Mouse (Mus musculus) left cerebral cortex, adult 9 months (tissue): ENCODE data around the gene Map3k20.

Source experiments
- DNase-seq, 2 experiments: peaks; one replicate each; pipeline ENCODE4 v3.0.0; 2022; ENCODE audit warnings: low spot score in 2 of 2

The Map3k20 gene

DNA sequence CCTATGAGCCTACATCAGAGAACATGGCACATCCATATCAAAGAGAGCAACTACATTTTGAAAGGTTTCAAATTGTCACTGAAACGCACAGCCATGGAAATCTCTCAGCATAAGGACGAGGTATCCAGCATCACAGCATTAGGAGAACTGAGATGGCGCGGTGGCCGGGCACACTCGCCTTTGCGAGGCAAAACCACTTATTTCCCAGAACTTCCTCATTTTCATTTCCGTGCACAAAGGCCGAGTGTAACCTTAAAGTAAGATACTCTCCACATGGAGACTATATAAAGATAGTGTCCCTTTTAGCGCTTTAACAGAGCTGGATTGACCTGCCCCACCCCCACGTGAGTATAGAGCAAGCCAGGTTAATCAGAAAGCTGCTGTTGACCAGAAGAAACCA is 94.0 kb downstream of the Map3k20 start:
- DNase-seq: no peak

DNA sequence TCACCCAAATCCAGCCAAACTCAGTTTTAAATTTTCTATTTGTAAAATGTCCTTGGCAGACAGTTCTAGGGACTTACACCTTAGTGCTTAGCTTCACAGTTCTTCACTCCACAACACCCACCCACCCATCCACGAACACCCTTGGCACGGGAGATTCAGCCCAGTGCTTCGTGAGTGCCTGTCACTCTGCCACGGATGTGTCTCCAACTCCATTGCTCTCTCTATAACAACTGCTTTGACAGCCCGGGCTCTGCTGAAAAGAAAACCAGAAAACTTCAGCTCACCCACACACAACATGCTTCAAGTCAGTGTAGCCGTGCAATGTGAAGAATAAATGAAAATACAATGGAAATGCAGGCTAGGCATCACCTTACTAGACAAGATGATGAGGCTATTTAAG is 97.2 kb downstream of the Map3k20 start:
- DNase-seq: peak in 1 of 2 experiments; percentile 48

DNA sequence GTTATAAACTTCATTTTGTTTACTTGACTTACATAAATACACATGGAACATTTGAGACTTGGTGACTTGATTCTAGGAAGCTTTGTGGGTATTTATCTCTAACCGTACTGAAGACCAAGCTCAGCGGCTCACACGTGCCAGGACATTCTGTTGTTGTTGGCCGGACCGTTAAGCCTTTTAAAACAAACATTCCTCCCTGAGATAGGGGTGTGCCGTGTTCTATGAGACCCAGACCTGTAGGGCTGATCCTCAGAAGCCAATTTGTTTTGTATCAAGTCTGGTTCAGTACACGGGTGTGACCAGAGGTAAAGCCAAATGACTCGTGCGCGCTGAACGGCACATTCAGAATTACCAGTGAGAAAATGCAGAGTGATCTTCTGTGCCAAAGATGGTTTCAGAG is 97.9 kb downstream of the Map3k20 start:
- no peak for DNase-seq

DNA sequence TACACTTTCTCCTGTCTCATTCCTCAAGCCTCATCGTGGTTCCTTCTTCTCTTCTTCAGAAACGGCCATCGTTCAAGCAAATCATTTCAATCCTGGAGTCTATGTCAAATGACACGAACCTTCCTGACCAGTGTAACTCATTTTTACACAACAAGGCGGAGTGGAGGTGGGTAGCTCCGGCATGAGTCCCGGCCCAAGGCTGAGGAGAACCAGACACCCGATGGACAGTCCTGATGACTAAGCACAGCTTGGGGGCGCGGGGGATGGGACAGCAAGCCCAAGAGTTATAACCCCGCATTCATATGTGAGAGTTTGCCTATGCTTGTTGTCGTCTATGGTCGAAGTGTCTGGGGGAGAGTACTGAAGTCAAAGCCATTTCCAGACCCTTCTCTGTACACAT is 104.0 kb downstream of the Map3k20 start:
- no peak for DNase-seq

DNA sequence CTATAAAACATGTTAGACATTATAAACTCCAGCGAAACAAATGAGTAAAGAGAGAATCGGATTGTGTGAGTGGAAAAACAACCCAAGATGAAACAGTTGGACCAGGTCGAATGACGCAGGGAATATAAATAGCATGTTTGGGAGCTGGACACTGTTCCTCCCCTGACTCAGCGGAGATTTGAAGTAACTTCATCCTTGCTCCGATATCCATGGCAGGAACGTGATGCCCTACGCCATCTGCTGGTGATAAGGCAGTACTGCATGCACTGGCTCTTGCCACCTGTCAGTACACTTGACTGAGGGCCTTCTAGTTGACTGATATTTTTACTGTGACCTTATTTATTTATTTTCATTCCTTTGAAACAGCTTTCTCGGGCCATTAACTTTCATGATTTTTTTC is 104.5 kb downstream of the Map3k20 start:
- DNase-seq: peak; percentile 27 to 82

DNA sequence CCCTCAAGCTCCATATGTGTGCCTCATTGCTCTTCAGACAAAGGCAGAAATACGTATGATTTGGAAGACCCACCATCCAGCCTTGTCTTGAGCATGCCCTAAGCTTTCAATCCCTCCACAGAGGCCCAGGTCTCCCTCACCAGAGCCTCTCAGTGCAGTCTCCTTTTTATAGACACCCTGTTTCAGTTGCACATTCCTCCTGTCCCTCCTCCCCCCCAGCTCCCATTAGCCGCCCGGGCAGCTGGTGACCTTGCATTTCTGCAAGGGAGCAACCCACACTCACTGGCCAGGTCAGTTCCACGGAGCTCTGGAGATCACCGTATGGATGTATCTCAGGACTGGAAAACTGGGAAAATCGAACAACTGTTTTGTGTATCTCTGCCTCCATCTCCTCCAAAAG is 105.0 kb downstream of the Map3k20 start:
- no peak for DNase-seq

DNA sequence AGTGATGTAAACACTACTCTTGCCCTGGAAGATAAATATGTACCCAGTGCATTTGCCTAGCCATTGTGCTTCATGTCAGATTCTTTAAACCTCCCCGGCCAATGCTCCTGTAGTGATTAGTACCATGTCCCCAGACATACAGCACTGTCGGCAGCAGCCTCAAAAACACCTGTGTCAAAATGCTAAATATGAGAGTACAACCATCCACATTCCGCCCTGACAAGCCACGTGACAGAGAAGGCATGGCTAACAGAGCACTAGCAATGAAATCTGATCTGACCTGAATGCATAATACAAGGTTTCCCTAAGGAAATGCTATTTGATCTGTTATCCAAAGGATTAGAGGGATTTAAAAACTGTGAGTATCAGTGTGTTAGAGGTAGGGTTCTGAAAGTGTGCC is 105.6 kb downstream of the Map3k20 start:
- no peak for DNase-seq

DNA sequence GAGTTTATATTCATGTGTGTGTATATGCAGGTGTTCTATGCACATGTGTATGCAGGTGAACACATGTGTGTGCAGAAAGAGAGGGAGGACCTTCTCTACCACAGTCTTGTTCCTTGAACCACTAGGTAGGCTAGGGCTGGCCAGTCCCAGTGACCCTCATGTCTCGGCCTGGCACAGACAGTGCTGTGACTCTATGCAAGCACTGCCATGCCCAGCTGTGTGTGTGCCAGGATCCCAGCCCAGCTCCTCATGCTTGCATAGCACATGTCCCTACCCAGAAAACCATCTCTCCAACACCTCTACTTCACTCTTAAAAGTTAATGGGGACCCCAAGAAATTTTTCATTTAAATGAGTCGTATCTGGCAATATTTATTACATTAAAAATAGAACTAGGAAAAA is 106.3 kb downstream of the Map3k20 start:
- no peak for DNase-seq

DNA sequence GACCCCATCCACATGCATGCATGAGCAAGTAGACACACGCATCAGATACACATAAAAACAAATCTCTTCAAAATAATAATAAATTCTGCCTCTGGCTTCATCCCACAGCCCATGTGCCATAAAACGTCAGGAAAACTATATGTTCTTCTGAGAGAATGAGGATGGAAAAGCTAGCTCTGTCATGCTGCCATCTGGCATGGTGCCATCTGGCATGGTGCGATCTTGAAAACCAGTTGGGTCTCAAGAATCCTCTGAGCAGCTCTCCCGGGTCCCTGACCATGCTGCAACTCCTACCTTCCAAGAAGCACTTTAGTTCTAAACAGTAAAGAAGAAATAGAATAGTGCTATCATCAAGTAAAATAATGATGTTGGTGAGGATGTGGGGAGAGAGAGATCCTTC is 106.9 kb downstream of the Map3k20 start:
- no peak for DNase-seq

DNA sequence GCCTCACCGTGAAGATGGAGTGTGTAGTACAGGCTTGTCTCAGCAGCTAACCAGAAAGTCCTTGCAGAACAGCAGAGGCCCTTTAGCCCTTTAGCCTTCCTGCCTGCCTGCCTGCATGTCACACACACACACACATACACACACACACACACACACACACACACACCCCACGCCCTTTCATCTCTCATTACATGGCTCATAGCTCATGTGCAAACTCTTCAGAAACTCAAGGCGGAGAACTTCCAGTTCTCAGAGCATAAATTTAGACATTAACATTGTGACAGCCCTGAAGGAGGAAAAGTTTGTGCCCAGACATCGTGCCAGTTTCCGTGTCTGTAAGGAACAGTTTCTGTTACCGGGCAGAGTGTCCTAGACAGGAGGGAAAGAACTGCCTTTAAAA is 111.5 kb downstream of the Map3k20 start:
- no peak for DNase-seq

DNA sequence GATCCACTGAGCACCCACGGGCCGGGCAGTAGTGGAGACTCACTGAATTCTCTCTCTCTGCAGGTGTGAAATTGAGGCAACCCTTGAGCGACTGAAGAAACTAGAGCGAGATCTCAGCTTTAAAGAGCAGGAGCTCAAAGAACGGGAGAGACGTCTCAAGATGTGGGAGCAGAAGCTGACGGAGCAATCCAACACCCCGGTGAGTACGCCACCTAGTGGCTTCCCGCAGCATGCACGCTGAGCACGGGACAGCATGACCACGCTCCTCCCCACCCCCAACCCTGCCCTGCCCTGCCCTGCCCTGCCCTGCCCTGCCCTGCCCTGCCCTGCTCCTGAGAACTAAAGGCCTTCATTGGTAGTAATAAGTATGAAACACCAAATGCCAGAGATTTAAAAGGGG is 112.8 kb downstream of the Map3k20 start:
- DNase-seq: no peak

DNA sequence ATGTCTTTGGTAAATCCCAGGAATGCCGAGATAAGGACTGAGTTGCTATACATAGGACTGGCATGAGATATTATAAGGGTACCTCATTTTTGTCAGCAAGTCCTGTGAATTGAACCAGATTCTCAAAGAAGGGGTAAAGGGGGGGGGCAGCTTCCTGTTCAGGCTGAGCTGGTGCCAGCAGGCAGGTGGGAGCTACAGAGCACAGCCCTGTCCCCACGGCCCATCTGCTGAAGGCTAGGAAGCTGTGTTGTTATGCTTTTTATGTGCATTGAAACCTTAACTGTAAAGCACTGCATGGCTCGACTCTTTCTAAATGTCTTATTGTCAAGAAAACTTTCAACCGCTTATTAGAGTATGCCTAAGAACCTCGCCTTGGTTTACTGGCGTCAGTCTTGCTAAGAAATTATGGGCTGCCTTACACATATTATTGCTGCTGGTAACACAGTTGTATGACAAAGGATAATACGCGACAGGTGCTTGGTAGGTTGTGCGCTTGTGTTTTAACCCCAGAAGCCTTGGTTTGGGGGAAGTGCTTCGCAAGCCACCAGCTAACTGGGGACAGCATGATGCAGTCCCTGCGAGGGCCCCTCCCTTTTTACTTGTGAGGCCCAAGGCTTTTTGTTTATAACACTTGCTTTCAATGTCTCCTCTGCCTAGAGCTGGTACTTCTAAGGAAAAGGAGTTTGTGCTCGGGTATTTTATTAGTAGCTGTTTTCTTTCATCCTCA is 114.2 kb downstream of the Map3k20 start:
- DNase-seq: no peak

DNA sequence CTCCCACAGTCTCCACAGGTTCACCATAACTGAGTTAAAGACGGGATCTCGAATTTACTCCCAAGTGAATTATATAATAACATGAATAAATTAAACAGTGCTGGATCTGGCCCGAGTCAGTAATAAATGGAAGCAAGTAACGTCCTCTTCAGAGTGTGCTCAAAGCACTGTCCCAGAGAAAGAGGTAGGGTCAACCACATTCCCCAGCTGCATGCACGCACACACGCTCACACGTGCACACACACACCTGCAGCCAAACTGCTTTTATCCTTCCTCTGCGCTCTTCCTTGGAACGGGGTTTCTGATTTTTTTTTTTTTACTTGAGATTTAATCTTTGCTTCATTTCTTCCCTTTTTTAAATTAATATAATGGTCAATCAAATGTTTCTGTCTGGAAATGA is 115.9 kb downstream of the Map3k20 start:
- no peak for DNase-seq

DNA sequence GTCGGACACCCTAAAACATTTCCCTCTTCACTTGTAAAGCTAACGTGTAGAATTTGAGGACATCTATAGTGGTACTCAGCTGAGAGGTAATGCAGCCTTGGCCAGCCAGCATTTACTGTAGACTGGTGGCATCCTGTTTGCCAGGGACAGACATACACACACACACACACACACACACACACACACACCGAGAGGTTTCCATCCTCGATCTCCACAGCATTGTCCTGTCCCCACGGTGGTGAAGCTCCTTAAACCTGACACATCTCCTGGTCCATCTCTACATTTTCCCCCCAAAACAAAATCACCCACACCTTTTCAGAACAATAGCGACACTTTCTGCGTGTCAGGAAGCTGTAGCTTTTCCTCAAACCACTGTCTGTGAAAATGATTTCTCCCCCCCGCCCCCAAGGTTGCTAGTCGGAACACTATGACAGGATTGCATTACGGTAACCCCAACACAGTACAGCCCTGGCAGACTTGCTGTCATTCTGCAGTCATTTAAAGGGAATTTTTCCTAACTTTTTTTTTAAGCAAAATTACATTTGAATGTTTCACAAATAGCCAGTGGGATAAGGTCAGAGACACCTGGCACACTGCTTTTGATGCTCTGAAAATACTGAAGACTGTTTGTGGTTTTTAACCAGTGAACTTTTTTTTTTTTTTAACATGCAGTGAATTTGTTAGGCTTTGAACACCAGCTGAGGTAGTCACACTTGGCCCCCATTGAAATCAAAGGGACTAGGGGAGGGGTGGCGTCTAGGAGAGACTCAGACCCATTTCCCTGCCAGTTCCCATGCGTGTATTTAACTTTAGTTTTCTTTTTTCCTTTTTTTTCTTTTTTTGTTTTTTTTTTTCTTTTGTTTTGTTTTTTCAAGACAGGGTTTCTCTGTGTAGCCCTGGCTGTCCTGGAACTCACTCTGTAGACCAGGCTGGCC is 120.5 kb downstream of the Map3k20 start:
- DNase-seq: no peak

DNA sequence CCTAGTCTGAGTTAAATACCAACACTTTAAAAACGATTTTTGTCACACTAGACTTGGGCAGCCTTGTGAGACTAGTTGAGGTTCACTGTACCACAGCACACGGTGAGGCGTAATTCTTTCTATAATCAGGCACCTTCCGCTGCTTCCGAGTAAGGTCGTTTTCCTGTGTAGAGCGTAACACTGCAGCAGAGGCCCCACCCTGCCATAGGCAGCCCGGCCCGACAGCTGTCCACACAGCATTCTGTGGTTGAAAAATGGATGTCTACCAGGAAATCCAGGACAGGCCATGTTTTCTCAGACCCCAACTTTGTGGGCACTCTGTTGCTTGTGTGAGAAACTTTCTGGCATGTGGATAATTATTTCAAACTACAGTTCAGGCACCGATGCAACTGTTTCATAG is 121.3 kb downstream of the Map3k20 start:
- DNase-seq: no peak

DNA sequence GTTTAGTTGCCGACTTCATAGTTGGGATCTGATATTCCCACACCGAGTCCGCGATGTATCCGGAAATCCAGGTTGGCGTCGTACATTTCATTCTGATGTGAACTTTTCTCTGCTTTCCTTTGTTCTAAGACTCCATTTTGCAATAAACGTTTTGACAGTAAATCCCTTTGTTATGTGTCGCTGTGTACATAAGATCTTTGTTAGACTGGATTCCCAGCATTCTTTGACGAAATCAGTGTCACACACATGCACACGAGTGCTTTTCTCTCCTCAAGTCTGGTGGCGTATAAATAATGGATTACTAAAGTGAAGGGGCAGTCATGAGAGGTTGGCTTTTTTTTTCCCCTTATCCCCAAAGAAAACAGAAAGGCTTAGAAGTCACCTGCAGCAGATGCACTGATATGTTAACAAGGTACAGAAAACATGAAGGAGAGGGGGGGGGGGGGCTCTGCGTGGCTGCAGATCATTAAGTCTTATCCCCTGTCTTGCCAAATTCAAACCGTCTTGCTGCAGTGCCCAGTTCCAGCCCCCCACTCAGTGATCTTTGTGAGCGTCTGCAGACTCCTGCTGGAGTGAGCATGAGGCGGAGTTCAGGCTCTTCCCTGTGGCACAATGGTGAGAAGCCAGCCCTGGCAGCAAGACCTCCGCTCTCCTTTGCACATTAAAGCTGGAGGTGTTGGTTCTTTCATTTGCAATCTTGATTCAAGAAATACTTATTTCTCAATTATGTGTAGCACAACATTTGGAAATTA is 122.1 kb downstream of the Map3k20 start:
- DNase-seq: no peak

DNA sequence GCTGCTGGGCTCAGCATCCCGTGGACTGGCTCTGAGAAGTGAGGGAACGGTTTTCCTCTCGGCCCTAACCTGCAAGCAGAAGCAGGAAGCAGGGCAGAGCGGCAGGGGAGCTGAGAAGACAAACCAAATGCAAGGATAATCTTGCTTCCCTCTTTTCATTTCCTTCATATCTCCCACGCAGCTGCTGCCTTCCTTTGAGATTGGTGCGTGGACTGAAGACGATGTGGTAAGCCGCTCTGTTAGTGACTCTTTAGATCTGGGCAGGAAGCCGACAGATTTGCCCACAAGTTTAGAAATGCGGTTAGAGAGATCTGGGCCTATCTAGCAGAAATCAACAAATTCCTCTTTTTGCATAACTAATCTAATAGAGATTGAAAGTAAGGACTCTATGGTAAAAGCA is 124.5 kb downstream of the Map3k20 start:
- peak in 1 of 2 experiments; percentile 21 for DNase-seq

DNA sequence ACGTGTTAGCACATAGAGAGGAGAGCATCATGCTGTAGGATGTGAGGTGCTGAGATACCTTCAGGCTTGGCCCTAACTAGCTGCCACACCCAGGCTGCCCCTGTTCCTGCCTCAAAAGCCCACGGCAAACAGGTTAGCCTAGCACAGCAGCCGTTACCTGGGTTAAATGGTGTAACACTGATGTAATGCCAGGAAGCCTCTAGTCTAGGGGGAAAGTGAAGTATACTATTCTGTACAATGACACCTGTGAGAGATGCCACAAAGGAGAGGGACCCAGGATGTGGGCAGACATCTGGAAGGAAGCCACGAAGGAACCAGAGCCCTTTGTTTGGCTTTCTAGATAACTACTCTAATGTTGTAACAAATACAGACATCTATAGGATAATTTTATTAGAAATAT is 126.8 kb downstream of the Map3k20 start:
- no peak for DNase-seq

DNA sequence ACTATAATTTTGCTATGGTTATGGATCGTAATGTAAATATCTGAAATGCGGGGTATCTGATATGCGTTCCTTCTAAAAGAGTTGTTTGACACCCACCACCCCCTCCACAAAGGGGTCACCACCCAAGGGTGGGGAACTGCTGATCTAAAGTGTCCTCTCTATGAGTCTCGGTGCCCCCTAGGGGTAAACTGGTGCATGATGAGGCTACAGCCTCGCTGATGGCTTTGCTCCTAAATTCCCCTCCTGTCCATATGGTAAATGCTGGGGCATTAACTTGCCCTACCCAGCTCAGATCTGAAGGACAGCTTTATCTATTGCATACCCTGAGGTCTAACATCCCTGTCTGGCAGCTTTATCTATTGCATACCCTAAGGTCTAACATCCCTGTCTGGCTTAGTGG is 130.0 kb downstream of the Map3k20 start:
- DNase-seq: no peak

DNA sequence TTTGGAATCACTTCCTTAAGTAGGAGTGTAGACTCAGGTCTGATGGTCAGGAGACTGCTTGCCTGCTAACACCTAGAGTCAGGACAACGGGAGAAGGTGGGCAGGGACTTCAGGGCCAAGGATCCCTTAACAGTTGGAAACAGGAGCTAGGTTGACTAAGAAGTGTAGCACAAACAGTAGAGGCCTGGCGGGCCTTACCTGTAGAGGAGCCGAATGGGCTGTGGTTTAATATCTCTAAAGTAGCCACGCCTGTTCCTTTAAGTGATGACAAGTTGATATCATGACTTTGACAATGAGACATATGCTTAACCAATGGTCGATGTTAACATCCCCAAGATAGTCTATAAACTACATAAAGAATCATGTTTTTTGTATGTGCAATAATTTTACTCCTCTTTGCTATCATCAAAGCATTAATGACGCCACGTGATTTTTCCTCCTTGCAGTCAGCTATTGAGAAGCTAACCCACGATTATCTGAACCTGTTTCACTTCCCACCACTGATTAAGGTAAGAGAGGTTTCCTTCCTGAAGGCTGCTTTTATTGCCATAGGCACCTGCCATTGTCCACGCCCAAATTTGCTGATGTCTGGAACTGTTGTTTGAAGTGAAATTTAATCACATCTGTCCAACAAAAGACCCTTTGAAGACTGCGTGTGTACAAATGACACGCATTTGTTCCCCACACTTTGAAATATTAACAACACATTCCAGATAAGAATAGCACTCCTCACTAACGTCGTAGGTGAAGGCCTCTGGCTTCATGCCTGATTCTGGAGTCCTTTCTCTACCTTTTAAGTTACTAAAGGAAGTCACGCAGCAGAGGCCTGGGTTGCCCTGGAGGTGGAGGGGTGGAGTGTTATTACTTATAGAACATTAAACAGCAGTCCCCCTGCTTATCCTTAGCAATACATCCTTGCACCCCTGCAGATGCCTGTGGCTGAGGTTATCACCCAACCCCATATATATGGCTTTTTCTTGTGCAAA is 131.0 kb downstream of the Map3k20 start:
- DNase-seq: no peak

DNA sequence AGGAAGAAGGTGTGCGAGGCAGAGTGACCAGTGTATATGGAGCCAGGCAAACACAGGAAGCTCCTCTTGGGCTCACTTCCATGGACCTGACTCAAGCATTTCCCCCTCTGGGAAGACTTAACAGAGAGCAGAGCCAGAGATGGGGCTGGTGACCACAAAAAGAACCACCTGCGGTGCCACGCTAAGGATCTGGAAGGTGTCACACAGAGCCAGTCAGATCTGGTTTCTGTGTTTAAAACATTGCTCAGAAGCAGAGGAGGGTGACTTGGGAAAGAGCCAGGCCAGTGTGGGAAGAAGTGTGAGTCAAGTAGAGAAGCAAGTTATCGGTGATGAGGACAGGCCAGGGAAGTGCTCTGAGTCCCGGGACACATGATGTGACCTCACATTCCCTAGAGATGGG is 135.1 kb downstream of the Map3k20 start:
- DNase-seq: peak in 1 of 2 experiments; percentile 8
